Mouse (Mus musculus) layer of hippocampus, postnatal 36 days (tissue): Measurements from ENCODE around the gene Ints14. TPM values are rescaled to one million over a fixed set of nuclear protein-coding genes. Genes with fewer than 3 reads are reported as not detected.
A peak's percentile ranks its signal among the peaks of the same experiment; 100 is the strongest.
"Not testable (repeated sequence)": the region's sequence is repeated elsewhere in the genome, so short reads cannot be mapped to it uniquely, and the experiment has no call there.

ENCODE experiments used
- DNase-seq, 2 experiments: peaks; one replicate each; pipeline ENCODE4 v3.0.0; 2022
- total RNA-seq, 2 experiments: library from RNA; stranded (reverse); gene quantifications; 2 replicates each; pipeline ENCODE4 v1.2.3; 2021

Ints14 gene
- total RNA-seq, 2 experiments from 2014 or later = 19.7 to 20.1 TPM

DNA sequence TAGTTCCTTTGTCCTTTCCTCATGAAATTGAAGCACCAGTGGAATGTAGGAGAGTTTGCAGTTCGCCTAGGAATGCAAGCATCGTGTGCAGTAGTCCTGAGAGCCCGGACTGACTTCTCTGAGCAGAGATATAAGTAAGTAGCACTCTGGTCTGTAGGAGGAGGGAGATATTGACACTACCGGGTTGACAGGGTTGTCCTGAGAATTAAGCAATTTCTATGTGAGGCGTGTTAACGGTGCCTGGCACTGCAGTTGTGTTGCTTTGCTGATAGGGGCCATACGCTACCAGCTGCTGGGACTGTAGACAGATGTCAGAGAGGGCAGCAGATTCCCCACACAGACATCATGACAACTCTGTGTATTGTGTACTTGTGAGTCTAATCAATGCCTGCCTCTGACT, 7.5 kb upstream of the Ints14 start:
- no peak for DNase-seq

- DNase-seq = no peak
Measured at GRCm38 (mm10) chr9:64956337-64956736, 4.4 kb upstream of the Ints14 start.

GRCm38 (mm10) chr9:64957276-64957675, 3.4 kb upstream of the Ints14 start:
- DNase-seq = no peak

DNA sequence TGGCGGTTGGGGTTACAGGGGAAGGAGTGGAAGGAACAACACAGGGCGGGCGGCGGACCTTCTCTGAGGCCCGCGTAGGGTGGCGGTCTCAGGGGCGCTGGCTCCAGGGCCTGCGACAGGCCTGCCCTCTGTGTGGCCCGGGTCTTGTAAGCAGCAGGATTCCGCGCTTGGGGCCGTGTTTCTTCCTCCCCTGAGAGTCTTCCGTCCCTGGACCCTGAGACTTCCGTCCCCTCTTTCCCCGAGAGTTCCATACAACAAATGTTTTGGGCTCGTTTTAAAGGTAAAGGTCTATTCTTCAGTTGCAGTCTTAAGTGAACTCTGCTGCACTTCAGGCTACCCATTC, 244 bp downstream of the Ints14 start:
- no peak for DNase-seq

DNA sequence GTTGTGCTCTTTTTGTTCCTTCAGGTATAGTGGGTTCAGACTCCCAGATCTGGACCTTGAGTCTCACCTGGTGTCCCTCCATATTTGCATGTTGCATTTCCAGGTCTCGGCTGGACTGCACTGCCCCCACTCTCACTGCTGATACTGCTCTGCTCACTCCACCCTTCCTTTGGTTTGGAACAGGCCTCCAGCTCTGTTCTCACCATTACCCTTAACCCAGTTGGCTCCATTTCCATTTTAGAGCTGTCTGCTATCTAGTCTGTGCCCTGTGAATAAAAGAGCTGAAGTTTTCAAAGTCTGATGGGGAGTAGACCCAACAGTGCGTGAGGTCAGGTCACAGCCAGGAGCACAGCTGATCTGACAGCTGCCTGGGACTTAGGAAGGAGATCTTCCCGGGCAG, 19.8 kb downstream of the Ints14 start:
- no peak for DNase-seq

DNA sequence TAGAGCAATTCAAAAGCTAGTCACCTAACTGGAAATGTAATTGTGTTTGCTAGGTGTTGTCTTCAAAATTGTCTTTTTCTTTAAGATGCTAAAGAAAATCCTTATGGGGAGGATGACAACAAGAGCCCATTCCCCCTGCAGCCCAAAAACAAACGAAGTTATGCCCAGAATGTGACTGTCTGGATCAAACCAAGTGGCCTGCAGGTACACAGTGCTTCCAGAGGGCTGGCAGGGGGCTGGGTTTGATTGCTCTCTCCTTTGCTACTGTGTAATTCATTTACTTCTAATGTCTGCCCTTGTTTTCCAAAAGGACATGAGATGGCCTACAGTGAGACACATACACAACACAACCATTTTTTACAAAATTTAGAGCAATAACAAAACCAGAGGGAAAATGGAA, 21.2 kb downstream of the Ints14 start:
- no peak for DNase-seq

- DNase-seq = peak in 1 of 2 experiments; percentile 17
Measured at GRCm38 (mm10) chr9:64985037-64985794, 24.5 kb downstream of the Ints14 start.

GRCm38 (mm10) chr9:64985807-64986206, 25.1 kb downstream of the Ints14 start:
- DNase-seq = no peak

GRCm38 (mm10) chr9:64987651-64988050, 26.9 kb downstream of the Ints14 start:
- DNase-seq = no peak

DNA sequence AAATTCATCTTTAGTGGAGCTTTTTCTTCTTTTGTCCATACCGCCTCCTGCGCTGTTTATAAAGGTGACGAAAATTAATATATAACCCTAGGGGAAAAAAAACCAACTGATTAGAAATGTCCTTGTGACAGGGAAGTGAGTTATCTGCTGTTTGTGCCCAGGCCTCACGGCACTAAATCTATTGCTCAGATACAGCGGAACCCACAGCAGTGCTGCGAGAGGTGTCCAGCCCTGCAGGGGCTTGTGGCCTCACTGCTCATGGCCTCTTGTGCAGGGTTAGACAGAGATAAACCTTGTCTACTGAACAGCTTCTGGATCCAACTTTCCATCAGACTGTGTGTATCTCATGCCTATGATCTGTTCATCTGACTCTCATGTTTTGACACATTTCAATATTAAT, 27.7 kb downstream of the Ints14 start:
- DNase-seq = no peak

GRCm38 (mm10) chr9:64990291-64990690, 29.6 kb downstream of the Ints14 start:
- no peak for DNase-seq

DNA sequence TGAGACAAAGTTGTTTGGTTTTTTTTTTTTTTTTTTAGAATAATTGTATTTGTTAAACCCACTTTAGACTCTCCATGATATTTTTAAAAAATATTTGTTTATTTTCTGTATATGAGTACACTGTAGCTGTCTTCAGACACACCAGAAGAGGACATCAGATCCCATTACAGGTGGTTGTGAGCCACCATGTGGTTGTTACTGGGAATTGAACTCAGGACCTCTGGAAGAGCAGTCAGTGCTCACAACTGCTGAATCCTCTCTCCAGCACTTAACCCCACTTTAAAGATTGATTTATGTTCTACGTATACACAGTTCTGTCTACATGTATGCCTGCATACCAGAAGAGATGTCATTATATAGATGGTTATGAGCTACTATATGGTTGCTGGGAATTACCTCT, 34.8 kb downstream of the Ints14 start:
- DNase-seq = not testable (repeated sequence)

- no peak for DNase-seq
Measured at GRCm38 (mm10) chr9:65001481-65001880, 40.8 kb downstream of the Ints14 start.

DNA sequence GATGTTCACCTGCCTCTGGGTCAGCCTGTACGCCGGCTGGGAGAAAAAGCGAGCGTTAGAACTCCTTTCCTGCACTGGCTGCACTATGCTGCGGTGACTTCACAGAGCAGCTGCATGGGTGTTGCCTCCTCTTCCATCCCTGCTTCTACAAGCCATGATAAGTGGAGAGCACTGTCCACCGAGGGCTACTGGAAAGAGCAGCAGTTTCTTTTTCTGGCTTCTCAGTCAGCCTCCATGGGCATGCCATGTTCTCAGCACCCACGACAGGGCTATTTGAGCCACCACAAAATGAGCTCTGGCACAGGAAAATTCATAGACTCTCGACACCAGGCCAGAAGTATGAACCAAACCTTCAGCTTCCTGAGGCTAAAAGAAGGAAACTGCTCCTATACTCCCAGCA, 45.0 kb downstream of the Ints14 start:
- no peak for DNase-seq

DNA sequence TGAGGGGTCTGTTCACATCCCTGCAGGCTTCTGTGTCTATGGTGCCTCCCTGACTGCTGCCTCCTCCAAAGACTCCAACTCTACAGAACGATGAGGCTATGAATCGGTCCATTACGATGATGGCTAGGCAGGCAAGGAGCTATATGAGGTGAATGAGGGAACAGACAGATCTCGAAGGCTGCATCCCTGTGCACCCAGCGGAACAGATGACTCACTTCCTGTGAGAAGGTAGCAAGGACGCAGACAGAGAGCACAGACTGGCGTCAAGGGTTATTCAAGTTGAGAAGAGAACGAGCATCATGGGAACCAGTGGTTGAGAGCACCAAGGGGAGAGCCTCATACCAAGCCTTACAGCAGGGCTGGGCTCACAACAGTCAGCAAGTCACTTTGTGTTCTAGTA, 49.9 kb downstream of the Ints14 start:
- no peak for DNase-seq

DNA sequence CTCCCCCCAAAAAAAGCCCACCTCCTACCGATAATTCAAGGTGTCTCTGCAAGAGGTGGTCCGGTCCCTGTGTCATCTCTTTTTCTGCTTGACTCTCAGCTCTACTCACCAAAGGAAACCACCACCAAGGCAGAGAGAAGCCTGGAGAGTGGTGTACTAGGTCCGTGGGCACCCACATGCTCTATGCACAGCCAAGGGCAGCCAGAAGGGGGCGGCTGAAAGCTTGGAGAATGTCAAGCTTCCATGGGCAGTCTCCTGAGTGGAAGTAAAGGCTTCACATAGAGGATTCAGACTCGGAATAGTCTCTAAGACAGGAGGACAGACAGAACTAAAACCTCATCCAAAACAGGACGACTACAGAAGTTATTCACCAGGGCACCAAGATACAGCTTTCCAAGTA, 50.6 kb downstream of the Ints14 start:
- no peak for DNase-seq

GRCm38 (mm10) chr9:65015461-65016222, 54.9 kb downstream of the Ints14 start:
- no peak for DNase-seq

DNA sequence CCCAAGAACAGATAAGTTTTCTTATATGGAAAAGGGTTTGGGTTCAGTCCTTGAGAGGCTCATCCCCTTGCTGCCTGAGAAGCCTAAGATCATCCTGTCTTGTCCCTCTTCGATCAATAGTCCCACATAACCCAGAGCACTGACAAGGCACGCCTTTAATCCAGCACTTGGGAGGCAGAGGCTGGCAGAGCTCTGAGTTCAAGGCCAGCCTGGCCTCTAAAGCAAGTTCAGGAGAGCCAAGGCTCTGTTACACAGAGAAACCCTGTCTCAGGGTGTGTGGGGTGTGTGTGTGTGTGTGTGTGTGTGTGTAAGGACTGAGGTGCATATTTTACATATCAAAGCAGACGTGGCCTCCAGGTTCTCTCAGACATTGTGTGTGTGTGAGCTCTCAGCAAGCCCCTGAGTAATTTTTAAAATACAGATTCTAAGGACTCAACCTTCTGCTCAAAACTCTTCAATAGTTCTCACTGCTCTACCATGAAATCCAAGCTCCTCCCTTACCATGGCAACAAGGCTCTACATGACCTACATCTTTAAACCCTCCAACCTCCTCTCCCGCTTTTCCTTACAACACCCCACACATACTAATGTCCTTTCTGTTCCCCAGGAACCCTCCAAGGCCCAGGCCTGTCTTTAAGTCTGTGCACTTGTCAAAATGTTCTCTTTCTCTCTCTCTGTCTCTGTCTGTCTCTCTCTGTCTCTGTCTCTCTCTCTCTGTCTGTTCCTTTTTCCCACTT, 55.7 kb downstream of the Ints14 start:
- DNase-seq = no peak

- DNase-seq = no peak
Measured at GRCm38 (mm10) chr9:65016978-65017827, 56.5 kb downstream of the Ints14 start.

DNA sequence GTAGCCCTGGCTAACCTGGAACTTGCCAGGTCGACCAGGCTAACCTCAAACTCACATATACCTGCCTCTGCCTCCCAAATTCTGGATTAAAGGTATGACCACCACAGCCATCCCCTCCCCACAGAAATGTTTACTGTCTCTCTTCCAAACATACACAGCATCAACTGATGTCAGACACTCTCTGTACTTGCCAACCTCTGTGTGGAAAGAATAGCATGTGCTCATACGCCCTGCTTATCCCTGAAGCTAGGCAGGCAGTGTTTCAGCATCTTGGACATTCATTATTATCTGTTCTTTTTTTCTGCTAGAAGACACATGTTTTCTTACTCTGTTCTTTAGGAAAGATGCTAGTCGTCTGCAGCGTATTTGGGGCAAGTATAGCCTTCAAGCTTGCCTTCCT, 57.2 kb downstream of the Ints14 start:
- no peak for DNase-seq

GRCm38 (mm10) chr9:65018588-65019121, 58.0 kb downstream of the Ints14 start:
- DNase-seq = no peak

GRCm38 (mm10) chr9:65019146-65019545, 58.4 kb downstream of the Ints14 start:
- DNase-seq = no peak
